Mouse (Mus musculus) hematopoietic stem cell, adult 5-6 weeks (primary cell): ENCODE measurements around the gene Stk40. TPM values are rescaled to one million over a fixed set of nuclear protein-coding genes. Genes with fewer than 3 reads are reported as not detected.
A peak's percentile ranks its signal among the peaks of the same experiment; 100 is the strongest.
"Not testable (repeated sequence)": the region's sequence is repeated elsewhere in the genome, so short reads cannot be mapped to it uniquely, and the experiment has no call there.

ENCODE experiments used
- ATAC-seq, 2 experiments: fragments of 125-278 bp in 1 of 2; replicated peaks in 1 of 2; 2 replicates each; pipeline ENCODE4 v1.8.0; 2016 to 2017; ENCODE audit warnings: inconsistent platforms in 2 of 2, mild to moderate bottlenecking in 2 of 2, moderate number of reproducible peaks in 2 of 2, low read depth in 1 of 2, moderate TSS enrichment in 1 of 2; ENCODE audit not compliant: low FRiP score in 2 of 2, poor library complexity in 2 of 2, severe bottlenecking in 2 of 2, insufficient read depth in 1 of 2, low TSS enrichment in 1 of 2
- total RNA-seq: library from RNA; stranded (forward); fragments of 172-1452, 232-1000 nt; gene quantifications from 2 replicates; pipeline ENCODE4 v1.2.3, GENCODE M21; 2017

The Stk40 gene
- total RNA-seq, 1 experiment from 2014 or later: 16.1 TPM

DNA sequence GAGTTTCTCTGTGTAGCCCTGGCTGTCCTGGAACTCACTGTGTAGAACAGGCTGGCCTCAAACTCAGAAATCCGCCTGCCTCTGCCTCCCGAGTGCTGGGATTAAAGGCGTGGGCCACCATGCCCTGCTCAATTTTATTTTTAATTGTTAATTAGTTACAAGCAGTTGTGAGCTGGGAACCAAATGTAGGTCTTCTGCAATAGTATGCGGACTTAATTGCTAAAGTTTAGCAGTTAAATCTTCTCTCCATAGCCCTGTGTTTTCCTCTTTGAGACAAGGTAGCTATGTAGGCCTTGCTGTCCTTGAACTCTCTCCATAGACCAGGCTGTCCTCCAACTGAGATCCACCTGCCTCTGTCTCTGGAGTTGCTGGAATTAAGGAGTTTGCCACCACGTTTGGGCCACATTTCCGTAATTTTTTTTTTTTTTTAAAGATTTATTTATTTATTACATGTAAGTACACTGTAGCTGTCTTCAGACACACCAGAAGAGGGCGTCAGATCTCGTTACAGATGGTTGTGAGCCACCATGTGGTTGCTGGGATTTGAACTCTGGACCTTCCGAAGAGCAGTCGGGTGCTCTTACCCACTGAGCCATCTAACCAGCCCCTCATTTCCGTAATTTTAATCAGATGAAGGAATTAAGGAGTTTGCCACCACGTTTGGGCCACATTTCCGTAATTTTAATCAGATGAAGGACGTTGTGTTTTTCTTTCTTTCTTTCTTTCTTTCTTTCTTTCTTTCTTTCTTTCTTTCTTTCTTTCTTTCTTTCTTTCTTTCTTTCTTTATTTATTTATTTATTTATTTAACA, 7.9 kb upstream of the Stk40 start:
- not testable (repeated sequence) for ATAC-seq

DNA sequence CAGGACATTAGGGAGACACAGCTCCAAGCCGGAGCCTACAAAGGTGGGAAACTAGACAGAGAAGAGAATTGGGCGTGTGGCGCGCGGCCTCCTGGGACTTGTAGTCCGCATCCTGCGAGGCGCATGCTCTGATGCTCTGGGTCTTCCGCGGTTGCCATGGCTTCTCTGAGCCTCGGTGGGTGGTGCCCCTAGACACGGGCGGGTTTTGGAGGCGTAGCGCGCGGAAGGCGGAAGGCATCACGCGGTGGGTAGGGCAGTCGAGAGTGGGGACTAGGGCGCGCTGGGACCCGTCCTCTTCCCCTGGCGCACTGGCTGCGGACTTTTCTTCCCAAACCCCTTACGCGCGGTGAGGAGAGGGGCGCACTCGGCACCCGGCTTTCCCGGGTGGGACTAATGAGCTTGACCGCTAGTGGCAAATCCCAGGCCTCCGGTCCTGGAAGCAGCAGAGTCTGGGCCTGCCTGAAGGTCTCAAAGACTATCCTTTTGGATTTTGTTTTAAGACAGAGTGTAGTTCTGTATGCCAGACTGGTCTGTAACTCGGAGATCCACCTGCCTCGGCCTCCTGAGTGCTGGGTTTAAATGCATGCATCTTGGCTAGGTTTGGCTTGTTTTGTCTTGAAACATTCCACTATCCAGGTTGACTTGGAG, 7.2 kb upstream of the Stk40 start, which contains the start of gene Lsm10:
Lsm10 (plus strand) TSS at position 160 of the 648 bp plus-strand sequence.
- peak; percentile 99 to 100 for ATAC-seq

DNA sequence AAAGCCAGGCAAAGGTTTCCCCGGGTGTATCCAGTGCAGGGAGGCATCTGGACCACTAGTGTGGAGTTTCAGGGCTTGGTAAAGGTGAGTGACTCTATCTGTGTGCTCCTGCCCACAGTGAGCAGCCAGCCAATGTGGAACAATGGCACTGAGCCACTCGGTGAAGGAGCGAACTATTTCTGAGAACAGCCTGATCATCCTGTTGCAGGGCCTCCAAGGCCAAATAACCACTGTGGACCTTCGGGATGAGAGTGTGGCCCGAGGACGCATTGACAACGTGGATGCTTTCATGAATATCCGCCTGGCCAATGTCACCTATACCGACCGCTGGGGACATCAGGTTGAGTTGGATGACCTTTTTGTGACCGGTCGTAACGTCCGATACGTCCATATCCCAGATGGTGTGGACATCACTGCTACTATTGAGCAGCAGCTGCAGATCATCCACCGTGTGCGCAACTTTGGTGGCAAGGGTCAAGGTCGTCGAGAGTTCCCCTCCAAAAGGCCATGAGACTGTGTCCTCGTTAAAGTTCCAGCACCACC, 6.0 kb upstream of the Stk40 start:
- ATAC-seq: no peak

DNA sequence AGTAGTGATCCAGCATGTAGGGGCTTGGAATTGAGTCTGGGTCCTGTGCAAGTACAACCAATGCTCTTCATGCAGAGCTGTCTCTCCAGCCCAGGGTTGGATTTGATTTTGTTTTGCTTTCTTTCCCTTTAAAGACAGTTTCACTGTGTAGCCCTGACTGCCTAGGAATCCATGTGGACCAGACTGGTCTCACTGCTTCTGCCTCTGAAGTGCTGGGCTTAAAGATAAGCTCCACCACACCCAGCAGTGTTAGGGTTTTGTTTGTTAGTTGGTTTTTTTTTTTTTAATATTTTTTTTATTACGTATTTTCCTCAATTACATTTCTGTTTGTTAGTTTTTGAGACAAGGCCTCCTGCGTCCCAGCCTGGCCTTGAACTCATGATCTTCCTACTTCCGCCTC, 4.4 kb upstream of the Stk40 start:
- ATAC-seq: no peak

DNA sequence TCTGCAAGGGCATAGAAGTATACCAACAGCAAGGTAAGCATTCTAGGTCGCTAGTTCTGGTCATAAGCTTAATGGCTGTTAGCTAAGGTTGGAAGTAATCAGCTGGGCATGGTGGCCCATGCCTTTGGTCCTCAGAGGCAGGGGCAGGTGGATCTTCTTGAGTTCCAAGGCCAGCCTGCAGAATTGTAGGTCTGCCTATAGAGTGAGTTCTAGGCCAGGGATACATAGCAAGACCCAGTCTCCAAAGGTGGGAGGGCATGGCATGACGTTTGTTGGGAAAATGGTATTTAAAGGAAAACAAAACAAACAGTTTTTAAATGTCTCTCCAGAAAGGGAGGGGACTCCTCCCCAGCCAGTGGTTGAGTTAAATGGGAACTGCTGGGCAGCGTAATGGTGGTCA, 3.0 kb upstream of the Stk40 start:
- no peak for ATAC-seq

DNA sequence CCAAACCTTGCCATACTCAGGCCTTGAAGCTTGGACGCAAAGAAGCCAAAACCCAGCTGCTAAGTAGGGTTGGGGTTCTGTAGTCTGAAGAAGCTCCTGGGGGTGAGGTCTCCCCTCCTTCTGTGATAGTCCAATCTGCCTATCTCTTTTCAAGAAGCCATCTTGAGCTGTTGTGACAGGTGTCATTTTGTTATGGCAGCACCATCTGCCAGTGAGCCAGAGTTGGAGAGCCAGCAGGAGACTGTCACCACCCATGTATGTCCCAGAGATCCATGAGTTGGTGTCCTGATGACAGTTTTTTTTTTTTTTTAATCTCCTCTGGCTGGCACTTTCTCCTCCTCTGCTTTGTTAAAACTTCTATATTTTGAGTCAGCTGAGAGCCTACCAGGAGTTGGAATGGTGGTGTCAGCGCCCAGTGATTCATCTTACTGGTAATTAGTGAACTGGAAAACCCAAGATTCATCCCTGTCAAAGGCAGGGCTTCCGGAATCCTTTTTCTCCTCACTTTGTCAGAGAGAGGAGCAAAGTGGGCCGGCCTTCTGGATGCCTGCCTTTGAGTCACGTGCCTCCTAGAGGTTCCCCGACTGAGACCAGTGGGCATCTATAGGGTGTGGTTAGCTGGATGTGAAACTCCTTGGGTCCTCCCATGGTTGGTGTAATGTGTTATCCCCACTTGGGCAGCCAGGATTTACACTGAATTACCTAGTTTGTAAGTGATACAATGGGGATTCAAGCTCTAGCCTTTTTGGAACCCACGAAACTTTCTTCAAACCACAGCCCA, 1.5 kb upstream of the Stk40 start:
- no peak for ATAC-seq

DNA sequence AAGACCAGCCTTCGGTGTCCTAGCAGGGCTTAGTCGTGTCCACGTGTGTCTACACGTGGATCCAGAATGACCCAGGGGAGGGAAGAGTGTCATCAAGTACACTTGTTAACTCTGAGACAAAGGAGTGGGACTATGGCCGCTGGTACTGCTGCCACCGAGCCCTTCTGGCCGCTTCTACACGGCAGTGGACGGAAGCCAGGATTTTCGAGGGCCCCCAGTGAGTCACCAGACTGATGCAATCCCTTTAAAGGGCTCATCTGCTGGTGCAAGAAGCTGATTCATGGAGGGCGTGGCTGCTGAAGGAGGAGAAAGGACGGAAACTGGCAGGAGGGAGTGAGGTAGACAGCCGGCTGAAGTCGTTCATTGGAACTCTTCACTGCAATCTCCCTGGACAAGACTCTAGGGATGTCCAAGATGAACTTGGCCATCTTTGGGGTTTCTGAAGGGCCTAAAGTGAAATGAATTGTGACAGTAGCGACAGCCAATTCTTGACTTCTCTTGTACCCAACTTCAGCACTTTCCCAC, 638 bp upstream of the Stk40 start:
- ATAC-seq: peak; percentile 83 to 87

DNA sequence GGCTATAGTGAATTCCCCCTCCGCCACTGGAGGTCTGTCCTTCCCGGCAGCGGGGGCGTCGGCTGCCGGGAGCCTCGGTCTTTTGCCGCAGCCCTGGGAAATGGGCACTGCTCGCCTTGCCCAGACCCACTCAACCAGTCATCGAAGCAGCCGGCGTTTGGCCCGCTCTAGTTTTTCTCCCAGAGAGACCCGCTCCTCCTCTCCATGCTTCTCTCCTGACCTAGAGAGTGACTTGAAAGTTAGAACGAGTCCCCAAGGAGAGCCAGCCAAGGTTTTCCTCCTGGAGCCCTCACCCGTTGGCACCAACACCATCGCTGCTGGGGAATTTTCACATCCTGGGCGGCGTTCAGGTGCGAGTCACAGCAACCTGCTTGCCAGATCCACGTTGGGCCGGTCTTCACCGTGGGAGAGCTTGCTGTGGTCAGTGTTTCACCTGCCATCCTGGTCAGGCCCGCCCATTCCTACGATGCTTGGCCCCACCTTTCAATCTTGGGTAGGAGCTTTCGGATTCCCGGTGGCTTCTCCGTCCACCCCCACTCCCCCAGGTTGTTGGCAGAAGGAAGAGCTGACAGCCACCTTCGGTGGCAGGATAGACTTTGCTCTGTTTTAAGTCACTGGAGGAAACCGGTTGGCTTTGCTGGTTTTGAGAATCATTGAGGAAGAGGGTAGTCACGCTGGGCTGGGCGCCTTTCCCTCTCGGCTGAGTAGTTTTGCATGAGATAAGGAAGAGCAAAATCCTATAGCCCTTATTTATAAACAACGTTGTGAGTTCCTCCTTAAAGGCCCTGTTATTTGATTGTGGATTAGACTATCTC, 711 bp downstream of the Stk40 start:
- no peak for ATAC-seq

DNA sequence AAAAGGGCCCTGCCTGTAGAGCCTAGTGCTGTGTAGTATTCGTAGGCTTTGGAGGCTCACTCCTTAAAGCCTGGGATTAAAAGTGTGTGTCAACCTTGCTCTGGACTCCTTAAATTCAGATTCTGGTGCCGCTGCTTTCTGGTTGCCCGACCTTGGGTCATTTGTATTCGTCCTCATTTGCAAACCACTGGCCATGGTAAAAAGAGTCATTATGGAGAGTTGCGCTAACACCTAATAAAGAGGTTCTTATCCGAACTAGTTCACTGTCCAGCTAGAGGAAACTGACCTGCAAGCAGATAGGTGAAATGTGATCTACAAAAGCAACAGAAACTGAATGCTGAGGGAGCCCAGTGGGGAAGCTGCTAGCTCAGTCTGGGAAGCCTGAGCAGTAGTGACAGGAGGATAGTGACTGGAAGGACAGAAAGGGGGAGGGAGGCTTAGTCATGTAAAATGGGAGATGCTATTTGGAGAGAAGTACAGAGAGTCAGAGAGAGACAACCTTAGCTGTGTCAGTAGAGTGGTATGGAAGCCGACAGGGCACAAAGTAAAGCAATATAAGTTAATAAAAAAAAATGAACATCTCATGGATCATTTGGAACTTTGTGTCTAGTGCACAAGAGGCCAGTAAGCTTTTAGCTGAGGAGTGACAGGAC, 1.5 kb downstream of the Stk40 start:
- ATAC-seq: no peak

DNA sequence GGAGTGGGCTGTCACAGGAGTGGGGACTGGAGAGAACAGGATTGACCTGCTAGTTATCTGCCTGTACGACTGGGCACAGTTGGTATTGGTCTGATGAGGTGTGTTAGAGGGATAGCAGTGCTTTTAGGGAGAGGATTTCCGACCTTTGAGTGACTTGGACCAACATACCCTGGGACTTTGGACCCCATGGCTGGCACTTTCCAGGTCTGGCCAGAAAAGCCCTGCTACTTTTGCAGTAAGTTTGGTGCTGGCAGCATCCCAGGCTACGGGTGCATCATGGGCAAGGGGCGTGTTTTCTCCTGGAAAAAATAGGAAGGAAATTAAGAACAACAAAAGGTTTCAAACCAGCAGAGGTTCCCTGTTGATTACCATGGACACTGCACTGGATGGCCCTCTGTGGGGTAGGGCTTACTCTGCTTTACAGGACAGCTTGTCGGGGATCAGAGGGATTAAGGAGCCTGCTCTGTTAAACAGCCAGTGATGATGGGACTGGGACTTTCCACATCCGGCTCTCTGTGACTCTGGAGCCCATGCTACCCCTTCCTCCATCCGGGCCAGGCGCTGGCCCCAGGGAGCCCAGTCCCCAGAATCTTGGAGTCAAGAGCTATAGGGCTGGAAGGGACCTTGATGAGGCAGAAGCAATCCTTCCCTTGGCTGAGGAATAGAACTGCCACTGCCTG, 4.4 kb downstream of the Stk40 start:
- ATAC-seq: no peak

DNA sequence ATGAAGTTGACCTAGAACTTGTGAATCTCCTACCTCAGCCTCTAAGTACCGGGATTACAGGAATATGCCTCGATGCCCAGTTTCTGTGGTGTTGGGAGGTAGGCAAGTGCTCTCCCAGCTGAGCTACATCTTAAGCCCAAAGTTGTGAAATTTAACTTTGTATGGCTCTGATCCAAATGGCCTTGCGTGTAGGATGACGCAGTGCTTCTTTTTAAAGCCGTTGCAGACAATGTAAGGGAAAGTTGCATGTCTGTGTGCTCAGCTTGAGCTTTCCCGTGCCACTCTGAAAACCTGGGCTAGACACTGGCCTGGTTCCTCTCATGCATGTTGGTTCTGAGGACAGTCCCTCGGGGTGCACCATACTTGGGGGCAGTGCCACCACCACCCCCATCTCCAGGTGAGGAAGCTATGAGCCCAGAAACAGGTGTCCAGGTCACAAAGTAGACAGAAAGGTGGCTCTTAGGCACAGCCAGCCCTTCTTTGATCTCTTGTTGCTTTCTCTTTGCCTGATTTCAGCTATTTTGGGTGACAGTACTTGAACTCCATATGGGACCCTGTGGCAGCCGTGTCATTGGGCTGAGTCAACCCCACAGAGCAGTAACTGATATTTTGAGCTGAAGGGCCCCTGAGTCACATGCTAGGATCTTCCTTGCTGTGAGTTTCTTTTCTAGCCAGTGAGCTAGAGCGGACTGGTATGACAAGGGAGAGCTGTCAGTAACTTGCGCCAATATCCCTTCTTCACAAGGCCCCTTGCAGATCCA, 6.0 kb downstream of the Stk40 start:
- no peak for ATAC-seq

DNA sequence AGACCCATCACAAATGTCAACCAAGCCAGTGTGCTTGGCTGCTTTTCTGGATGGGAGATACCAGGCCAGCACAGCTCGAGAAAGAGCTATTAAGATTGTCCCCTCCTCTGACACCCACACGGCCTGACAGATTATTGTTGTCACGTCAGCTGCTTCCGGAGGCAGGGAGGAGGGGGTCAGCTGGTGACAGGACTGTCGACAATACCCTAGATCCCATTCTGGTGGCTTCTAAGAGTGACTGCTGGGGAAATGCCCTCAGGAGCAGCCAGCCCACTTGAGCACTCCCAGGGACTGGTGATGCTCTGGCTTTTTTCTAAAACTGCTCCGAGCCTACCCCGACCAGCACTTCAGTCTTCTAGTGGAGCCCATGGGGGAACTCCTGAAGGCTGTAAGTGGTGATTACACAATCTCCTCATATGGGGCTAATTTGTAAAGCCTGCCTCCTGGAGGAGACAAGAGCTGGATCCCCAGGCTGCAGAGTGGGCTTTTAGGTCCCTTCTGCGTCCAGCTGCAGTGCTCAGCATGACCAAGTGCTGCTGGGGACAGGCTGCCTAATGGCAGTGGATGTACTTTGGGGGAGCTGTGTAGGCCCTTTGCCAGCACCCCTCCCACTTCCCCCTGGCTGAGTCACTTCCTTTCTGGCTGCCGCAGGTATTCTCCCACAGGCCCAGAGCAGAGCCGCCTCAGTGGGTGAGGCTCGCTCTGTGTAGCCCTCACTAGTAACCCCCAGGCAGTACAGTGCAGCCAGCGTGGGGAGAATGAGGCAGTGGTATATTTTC, 6.8 kb downstream of the Stk40 start:
- peak; percentile 87 to 90 for ATAC-seq

DNA sequence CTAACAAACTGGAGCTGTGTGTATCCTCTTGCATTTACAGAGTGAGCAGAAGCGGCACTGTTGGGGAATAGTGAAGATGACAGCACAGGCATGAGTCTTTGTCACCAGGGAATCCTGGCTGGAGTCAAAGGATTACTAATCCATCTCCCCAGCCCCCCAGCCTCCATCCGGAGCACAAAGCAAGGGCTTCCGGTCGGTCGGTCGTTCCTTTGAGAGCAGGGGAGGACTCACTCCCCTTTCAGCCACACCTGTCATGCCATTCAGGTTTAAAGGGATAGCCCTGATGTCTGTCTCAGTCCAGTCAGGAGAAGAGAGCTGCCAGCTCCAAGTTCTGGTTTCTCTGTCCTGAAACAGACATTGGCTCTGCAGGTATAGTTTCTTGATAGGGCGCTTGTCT, 7.4 kb downstream of the Stk40 start:
- 0 out of 4 replicates have a peak, but pooled peaks of 1 of the 2 experiments have one; percentile 4 for ATAC-seq

DNA sequence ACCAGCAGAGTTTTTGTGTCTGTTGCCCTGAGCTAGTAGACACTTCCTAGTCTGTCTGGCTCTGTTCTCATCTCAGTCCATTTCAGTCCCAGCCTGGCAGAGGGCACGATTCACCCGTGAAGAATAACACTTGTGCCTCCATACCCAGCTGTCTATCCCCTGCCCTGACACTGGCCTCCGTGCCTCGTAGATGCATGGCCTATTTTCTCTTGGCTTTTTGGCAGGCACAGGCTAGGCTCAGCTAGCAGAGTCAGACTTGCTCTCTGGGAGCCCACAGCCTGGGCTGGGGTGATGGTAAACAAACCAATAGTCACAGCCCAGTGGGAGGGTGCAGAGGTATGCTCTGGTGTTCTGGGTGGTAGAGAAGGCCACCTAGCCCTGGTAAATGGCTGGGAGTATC, 9.5 kb downstream of the Stk40 start:
- no peak for ATAC-seq

DNA sequence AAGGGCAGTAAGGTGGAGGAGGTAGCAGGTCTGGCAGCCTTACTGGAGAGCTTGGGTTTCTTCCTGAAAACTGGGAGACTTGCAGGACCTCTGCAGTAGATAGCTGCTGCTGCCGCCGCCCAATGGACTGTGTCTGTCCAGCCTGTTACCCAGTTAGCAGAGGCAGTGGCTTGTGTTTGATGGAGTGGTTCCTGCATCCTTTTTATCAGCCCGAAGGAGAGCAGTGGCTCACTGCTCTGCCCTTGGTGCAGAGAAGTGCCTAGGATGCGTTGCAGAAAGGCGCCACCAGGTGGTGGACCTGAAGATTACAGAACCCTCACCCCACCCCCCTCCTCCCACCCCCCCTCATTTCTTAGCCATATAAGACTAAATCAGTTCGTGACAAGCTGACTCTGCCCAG, 10.2 kb downstream of the Stk40 start:
- peak; percentile 24 to 37; a peak in 1 of 4 replicates for ATAC-seq
